Mouse (Mus musculus) gastrocnemius, adult 18-20 months (tissue): ENCODE measurements around the gene Gpr182. TPM values are rescaled to one million over a fixed set of nuclear protein-coding genes. Genes with fewer than 3 reads are reported as not detected.
A peak's percentile ranks its signal among the peaks of the same experiment; 100 is the strongest.
"Not testable (repeated sequence)": the region's sequence is repeated elsewhere in the genome, so short reads cannot be mapped to it uniquely, and the experiment has no call there.

Source experiments
- DNase-seq: peaks from one replicate; pipeline ENCODE4 v3.0.0; 2021; ENCODE audit warnings: low spot score
- long read RNA-seq, 2 experiments: library from polyadenylated mRNA; stranded (forward); transcript quantifications; one replicate each; pipeline ENCODE4 v2.0.0; 2021
- total RNA-seq, 2 experiments: library from RNA; stranded (reverse); gene quantifications; 2 replicates each; pipeline ENCODE4 v1.2.3; 2021

The Gpr182 gene
- under 1 TPM; 0.14 to 0.25 TPM for total RNA-seq
- long read RNA-seq, experiment 1: 0 reads
- long read RNA-seq, experiment 2: 0 reads

- no peak for DNase-seq
Measured at GRCm38 (mm10) chr10:127751548-127751947, at the start of gene Gpr182. TSS of gene Gpr182 (minus strand) at chr10:127751732.

DNA sequence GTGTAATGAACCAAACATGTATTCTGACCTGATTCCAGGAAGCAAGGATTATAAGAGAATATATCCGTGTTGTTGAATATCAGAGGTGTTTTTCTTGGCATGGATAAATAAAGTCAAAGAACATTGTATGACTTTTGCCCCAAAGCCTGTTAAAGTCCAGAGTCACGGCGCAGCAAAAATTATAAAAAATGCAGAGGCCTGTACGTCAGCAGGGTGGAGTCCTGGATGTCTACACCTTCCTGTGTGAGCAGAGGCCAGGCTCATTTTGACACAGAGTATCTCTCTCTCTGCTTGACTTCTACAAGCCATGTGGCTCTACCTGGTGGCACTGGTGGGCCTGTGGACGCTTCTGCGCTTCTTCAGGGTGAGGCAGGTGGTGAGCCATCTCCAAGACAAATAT lies 49.4 kb upstream of the Gpr182 start, which contains the start of gene Rdh16:
Gene Rdh16, plus strand, starts transcription at position 262 of the 400 bp plus-strand sequence.
- no peak for DNase-seq

GRCm38 (mm10) chr10:127799295-127799694 lies 47.8 kb upstream of the Gpr182 start:
- DNase-seq: no peak

GRCm38 (mm10) chr10:127785411-127785810 lies 33.9 kb upstream of the Gpr182 start:
- not testable (repeated sequence) for DNase-seq

GRCm38 (mm10) chr10:127782321-127782720 lies 30.8 kb upstream of the Gpr182 start:
- not testable (repeated sequence) for DNase-seq

- DNase-seq: no peak
Measured at GRCm38 (mm10) chr10:127776011-127776410, 24.5 kb upstream of the Gpr182 start, which contains the start of gene Rdh9. TSS of gene Rdh9 (plus strand) at chr10:127776386.

- DNase-seq: no peak
Measured at GRCm38 (mm10) chr10:127766564-127766963, 15.0 kb upstream of the Gpr182 start.

GRCm38 (mm10) chr10:127763914-127764680 lies 12.6 kb upstream of the Gpr182 start:
- DNase-seq: no peak

DNA sequence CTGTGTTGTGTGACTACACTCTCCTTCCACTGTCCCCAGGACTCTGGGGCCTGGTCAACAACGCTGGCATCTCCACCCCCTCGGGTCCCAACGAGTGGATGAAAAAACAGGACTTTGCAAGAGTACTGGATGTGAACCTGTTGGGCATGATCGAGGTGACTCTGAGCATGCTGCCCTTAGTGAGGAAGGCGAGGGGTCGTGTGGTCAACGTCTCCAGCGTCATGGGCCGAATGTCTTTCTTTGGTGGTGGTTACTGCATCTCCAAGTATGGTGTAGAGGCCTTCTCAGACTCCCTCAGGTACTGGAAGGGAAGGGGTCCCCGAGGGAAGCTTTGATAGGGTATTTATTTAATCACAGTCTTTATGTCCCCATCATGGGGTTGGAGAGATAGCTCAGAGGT lies 11.4 kb upstream of the Gpr182 start:
- DNase-seq: not testable (repeated sequence)

DNA sequence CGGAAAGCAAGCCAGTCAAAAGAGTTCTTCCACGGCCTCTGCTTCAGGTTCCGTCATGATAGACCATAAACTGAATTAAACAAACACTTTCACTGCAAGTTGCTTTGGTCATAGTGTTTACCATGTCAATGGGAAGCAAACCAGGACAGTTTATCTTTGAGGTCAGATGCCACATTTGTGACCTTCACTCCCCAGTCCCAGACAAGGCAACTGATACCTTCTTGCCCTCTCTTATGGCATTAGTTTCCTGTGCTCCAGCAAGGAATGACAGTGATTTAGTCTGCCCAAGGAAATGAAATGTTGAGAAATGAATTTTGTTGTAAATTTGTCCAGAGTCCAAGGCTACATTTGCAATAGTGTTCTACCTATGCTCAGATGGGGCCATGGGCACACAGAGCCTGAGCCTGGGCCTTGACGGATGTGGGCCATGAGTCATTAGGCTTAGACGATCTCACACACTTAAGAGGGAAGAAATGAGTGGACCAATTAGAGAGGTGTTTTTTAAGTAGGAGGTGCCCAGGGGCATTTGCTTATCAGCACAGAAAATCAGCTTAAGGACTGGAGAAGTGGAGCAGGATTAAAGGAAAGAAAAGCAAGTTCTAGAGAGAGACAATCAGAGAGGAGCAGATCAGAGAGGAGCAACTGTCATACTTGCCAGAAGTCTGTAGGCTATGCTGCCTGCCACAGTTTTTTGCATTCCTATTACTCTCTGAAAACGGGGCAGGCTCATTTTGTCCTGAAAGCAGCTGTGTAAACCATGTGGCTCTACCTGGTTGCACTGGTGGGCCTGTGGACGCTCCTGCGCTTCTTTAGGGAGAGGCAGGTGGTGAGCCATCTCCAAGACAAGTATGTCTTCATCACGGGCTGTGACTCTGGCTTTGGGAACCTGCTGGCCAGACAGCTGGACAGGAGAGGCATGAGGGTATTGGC lies 7.9 kb upstream of the Gpr182 start, which contains the start of the genes Rdh1 and Rdh16f1:
Gene Rdh1, plus strand, starts transcription at position 541 of the 930 bp plus-strand sequence.
Gene Rdh16f1, plus strand, starts transcription at position 607 of the 930 bp plus-strand sequence.
- DNase-seq: no peak

GRCm38 (mm10) chr10:127755770-127756468 lies 4.4 kb upstream of the Gpr182 start:
- no peak for DNase-seq

GRCm38 (mm10) chr10:127755246-127755645 lies 3.7 kb upstream of the Gpr182 start:
- DNase-seq: no peak

DNA sequence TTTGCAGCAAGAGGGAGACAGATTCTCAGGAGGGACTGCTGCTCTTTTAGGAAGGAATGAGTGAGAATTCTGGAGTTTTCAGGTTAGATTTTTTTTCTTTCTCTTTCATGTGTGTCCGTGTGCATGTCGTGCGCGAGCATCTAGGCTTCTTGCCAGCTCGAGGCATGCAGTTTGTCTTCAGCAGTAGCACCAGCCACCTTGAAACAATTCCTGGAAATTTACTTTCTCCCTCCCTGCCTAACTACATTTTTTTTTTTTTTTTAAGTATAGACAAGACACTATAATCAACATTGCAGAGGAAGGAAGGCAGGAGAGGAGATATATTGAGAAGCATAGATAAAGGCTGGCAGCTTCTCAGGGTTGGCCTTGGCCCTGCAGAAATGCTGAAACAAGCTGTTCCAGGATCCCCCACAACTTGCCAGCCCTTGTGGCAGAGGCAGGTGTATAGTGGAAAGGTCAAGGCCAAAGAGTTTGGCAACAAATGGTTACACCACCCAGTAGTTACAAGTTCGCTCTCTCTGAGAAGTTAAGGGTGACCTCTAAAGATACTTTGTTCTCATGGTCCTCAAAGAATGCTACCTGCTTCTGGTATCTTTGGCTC lies 3.1 kb upstream of the Gpr182 start:
- DNase-seq: no peak

GRCm38 (mm10) chr10:127750136-127750777 lies 1.3 kb downstream of the Gpr182 start:
- DNase-seq: no peak

- peak; percentile 24 for DNase-seq
Measured at GRCm38 (mm10) chr10:127748847-127749612, 2.5 kb downstream of the Gpr182 start.

- DNase-seq: no peak
Measured at GRCm38 (mm10) chr10:127747254-127747653, 4.3 kb downstream of the Gpr182 start.

DNA sequence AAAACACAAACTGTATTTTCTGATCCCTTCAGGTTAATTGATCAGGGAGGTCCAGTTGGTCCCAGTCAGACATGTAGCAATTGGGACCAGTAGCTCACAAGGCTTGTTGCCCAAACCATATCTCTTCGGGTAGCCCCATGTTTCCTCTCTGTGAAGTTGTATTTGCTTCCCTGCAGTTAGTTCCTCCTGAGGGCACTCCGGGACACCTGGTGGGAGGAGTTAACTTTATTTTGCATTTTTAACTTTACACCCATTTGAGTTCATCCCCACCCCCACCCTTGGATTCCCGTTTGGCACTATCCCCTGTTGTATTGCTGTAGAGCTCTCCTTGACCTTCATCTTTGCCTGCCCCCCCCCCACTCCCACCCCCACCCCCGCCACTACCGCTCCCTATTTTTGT lies 5.6 kb downstream of the Gpr182 start:
- DNase-seq: no peak

DNA sequence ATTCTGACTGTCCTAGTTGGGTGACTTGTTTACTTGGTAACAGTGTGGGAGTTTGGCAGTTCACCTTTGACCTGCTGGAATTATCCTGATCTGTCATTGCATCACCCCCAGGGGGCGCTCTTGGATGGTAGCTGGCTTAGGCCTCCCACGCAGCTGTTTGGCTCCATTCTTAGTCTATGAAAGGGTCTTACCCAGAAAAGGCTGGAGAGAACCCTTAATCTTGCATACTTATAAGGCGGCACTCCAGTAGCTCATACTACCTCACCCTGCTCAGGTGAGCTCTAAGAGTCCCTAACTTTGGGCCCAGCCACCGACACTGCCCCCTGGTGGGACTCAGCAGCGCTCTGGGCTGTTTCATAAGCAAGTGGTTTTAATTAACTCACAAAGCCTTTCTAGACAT lies 6.9 kb downstream of the Gpr182 start:
- DNase-seq: no peak

DNA sequence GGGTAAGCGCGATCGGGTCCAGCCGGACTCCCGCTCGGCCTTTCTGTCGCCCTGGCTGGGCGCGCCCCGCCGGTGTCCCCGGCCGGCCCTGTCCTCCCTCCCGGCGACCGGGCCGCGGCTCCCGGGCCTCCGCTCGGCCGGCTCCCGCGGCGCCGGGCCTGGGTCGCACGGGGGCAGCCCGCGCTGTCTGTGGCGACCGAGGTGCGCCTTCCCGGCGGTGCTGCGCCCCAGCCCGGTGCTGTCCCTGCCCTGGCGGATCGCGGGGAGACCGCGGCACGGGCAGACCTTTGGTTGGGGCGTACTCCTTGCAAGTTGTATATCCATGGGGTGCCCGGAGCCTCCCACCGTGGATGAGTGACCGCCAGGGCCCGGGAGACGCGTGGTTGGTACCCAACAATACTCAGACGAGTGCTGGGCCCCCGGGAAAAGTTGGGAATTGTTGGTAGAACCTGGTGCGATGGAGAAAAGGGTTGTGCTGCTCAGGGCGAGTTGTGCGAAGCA lies 11.8 kb downstream of the Gpr182 start:
- no peak for DNase-seq
